Mouse (Mus musculus): ENCODE measurements around the gene Adcy3. TPM values are rescaled to one million over a fixed set of nuclear protein-coding genes. Genes with fewer than 3 reads are reported as not detected.

Gene Adcy3
- total RNA-seq (2021), result 10 to 100 TPM; 56.6 to 57.9 TPM
- long read RNA-seq, experiment 1, full-length matches to known transcripts, result 9 of 67 reads
- long read RNA-seq, experiment 1, partial matches to known transcripts, result 12 of 67 reads
- long read RNA-seq, experiment 1, other reads (novel, unspliced or antisense), result 46 of 67 reads
- long read RNA-seq, experiment 2, full-length matches to known transcripts, result 11 of 192 reads
- long read RNA-seq, experiment 2, partial matches to known transcripts, result 123 of 192 reads
- long read RNA-seq, experiment 2, other reads (novel, unspliced or antisense), result 58 of 192 reads

GRCm38 (mm10) chr12:4132941-4133846 lies at the start of gene Adcy3:
Gene Adcy3 (plus strand): TSS chr12:4133103.
- DNase-seq (ENCODE audit: low spot score in 2 of 2), result peak; percentile 70 to 72

GRCm38 (mm10) chr12:4083441-4083840 lies 49.5 kb upstream of the Adcy3 start:
- DNase-seq (ENCODE audit: low spot score in 2 of 2), result no peak

GRCm38 (mm10) chr12:4107383-4107782 lies 25.5 kb upstream of the Adcy3 start:
- DNase-seq (ENCODE audit: low spot score in 2 of 2), result peak; percentile 72 to 74

GRCm38 (mm10) chr12:4116132-4116531 lies 16.8 kb upstream of the Adcy3 start:
- DNase-seq (ENCODE audit: low spot score in 2 of 2), result no peak

GRCm38 (mm10) chr12:4117136-4117535 lies 15.8 kb upstream of the Adcy3 start:
- DNase-seq (ENCODE audit: low spot score in 2 of 2), result no peak

- DNase-seq (ENCODE audit: low spot score in 2 of 2), result no peak
Observed at GRCm38 (mm10) chr12:4117579-4117978, 15.3 kb upstream of the Adcy3 start.

GRCm38 (mm10) chr12:4127346-4127745 lies 5.6 kb upstream of the Adcy3 start:
- DNase-seq (ENCODE audit: low spot score in 2 of 2), result no peak

- DNase-seq (ENCODE audit: low spot score in 2 of 2), result no peak
Observed at GRCm38 (mm10) chr12:4133847-4134212, 927 bp downstream of the Adcy3 start.

- DNase-seq (ENCODE audit: low spot score in 2 of 2), result no peak
Observed at GRCm38 (mm10) chr12:4143179-4143578, 10.3 kb downstream of the Adcy3 start.

GRCm38 (mm10) chr12:4150936-4151335 lies 18.0 kb downstream of the Adcy3 start:
- DNase-seq (ENCODE audit: low spot score in 2 of 2), result no peak

GRCm38 (mm10) chr12:4151969-4152368 lies 19.1 kb downstream of the Adcy3 start:
- DNase-seq (ENCODE audit: low spot score in 2 of 2), result no peak

GRCm38 (mm10) chr12:4157466-4157865 lies 24.6 kb downstream of the Adcy3 start:
- no peak for DNase-seq (ENCODE audit: low spot score in 2 of 2)

- DNase-seq (ENCODE audit: low spot score in 2 of 2), result no peak
Observed at GRCm38 (mm10) chr12:4158179-4158578, 25.3 kb downstream of the Adcy3 start.

GRCm38 (mm10) chr12:4158868-4159632 lies 26.1 kb downstream of the Adcy3 start:
- no peak for DNase-seq (ENCODE audit: low spot score in 2 of 2)

GRCm38 (mm10) chr12:4160322-4160721 lies 27.4 kb downstream of the Adcy3 start:
- DNase-seq (ENCODE audit: low spot score in 2 of 2), result no peak

GRCm38 (mm10) chr12:4162886-4163285 lies 30.0 kb downstream of the Adcy3 start:
- no peak for DNase-seq (ENCODE audit: low spot score in 2 of 2)

- no peak for DNase-seq (ENCODE audit: low spot score in 2 of 2)
Observed at GRCm38 (mm10) chr12:4166970-4167369, 34.1 kb downstream of the Adcy3 start.

GRCm38 (mm10) chr12:4169058-4169457 lies 36.2 kb downstream of the Adcy3 start:
- DNase-seq (ENCODE audit: low spot score in 2 of 2), result no peak

GRCm38 (mm10) chr12:4169622-4170021 lies 36.7 kb downstream of the Adcy3 start:
- DNase-seq (ENCODE audit: low spot score in 2 of 2), result no peak

GRCm38 (mm10) chr12:4173108-4173790 lies 40.3 kb downstream of the Adcy3 start:
- no peak for DNase-seq (ENCODE audit: low spot score in 2 of 2)

GRCm38 (mm10) chr12:4178839-4179238 lies 45.9 kb downstream of the Adcy3 start:
- no peak for DNase-seq (ENCODE audit: low spot score in 2 of 2)
